Mouse (Mus musculus) hindbrain, embryonic 12.5 days (tissue): ENCODE measurements around the gene Wee1. TPM values are rescaled to one million over a fixed set of nuclear protein-coding genes. Genes with fewer than 3 reads are reported as not detected.

ENCODE experiments used
- ATAC-seq: fragments of 200-750 bp; cut with Nextera tagmentation; 2 replicates; pipeline ENCODE4 v1.8.0; 2017; ENCODE audit warnings: moderate TSS enrichment; ENCODE audit not compliant: low FRiP score
- H3K27ac ChIP-seq: fragments of 300-500 bp; sonication (generic); 2 replicates; pipeline ENCODE4 v1.5.1; 2016; ENCODE audit warnings: mild to moderate bottlenecking
- H3K27me3 ChIP-seq: fragments of 300-500 bp; sonication (generic); 2 replicates; pipeline ENCODE4 v1.6.1; 2016; ENCODE audit warnings: mild to moderate bottlenecking
- H3K36me3 ChIP-seq: fragments of 300-500 bp; sonication (generic); 2 replicates; pipeline ENCODE4 v1.6.1; 2016; ENCODE audit warnings: mild to moderate bottlenecking
- H3K4me1 ChIP-seq: fragments of 300-500 bp; sonication (generic); 2 replicates; pipeline ENCODE4 v1.6.1; 2016
- H3K4me2 ChIP-seq: fragments of 300-500 bp; sonication (generic); replicated peaks from 2 replicates; pipeline ENCODE4 v1.6.1; 2016; ENCODE audit warnings: mild to moderate bottlenecking
- H3K4me3 ChIP-seq: fragments of 300-500 bp; sonication (generic); 2 replicates; pipeline ENCODE4 v1.5.1; 2016; ENCODE audit warnings: mild to moderate bottlenecking
- H3K9ac ChIP-seq: fragments of 300-500 bp; sonication (generic); 2 replicates; pipeline ENCODE4 v1.6.1; 2016; ENCODE audit warnings: mild to moderate bottlenecking, moderate library complexity
- H3K9me3 ChIP-seq: fragments of 300-500 bp; sonication (generic); replicated peaks from 2 replicates; pipeline ENCODE4 v1.6.1; 2016; ENCODE audit warnings: mild to moderate bottlenecking
- WGBS: fragments of 180-500 bp; shearing (Covaris S2); methylation state at CpG from one replicate; pipeline ENCODE4 v1.1.7; 2016; 5-methylcytosine and 5-hydroxymethylcytosine counted together
- polyA plus RNA-seq: library from polyadenylated mRNA; unstranded; fragments of >200 nt; fragmentation: Nextera tagmentation; extraction: Ambion mirVana; gene quantifications from 2 replicates; pipeline ENCODE4 v1.2.1, GENCODE M21; 2016

Gene Wee1
- polyA plus RNA-seq, result 26.3 and 27.1 TPM in 2 replicates

GRCm38 (mm10) chr7:110121516-110122288 lies at the start of gene Wee1:
Wee1 (plus strand) TSS chr7:110122046.
- no peaks in the 10 kb centered on the region for H3K9me3 ChIP-seq
- H3K9ac ChIP-seq, result peak within 1 kb of the TSS; percentile 82
- ATAC-seq, result peak; percentile 98
- no peaks in the 10 kb centered on the region for H3K36me3 ChIP-seq
- peak within 1 kb of the TSS; percentile 58 for H3K4me2 ChIP-seq
- H3K27ac ChIP-seq, result peak within 1 kb of the TSS; percentile 83
- H3K27me3 ChIP-seq, result no peaks in the 10 kb centered on the region
- peak within 1 kb of the TSS; percentile 88 for H3K4me3 ChIP-seq
- under 1% methylated on average over 80 of the region's 81 CpGs for WGBS
- H3K4me1 ChIP-seq, result peaks cover 12% of the 10 kb centered on the region; the same call in 1 of the 2 replicates

GRCm38 (mm10) chr7:110078168-110078567 lies 43.7 kb upstream of the Wee1 start:
- Histone ChIP-seq H3K4me3 (no peak overlapping the region), H3K36me3 (peaks cover 91% of the 10 kb centered on the region), H3K27ac (no peak overlapping the region), H3K9ac (no peak overlapping the region), H3K9me3 (no peaks in the 10 kb centered on the region), H3K4me2 (no peak overlapping the region), H3K27me3 (no peaks in the 10 kb centered on the region), H3K4me1 (no peaks in the 10 kb centered on the region)
- WGBS, result 93% methylated on average over 5 of the region's 5 CpGs
- ATAC-seq, result no peak

GRCm38 (mm10) chr7:110083386-110084165 lies 38.3 kb upstream of the Wee1 start:
- Histone ChIP-seq H3K36me3 (peaks cover 95% of the 10 kb centered on the region), H3K9ac (no peak overlapping the region), H3K4me2 (no peak overlapping the region), H3K27ac (peak overlapping the region; percentile 30; the same call in 1 of the 2 replicates), H3K9me3 (no peaks in the 10 kb centered on the region), H3K4me1 (no peaks in the 10 kb centered on the region), H3K4me3 (no peak overlapping the region), H3K27me3 (no peaks in the 10 kb centered on the region)
- 67% methylated on average over 13 of the region's 13 CpGs for WGBS
- no peak for ATAC-seq

- Histone ChIP-seq H3K4me1 (no peaks in the 10 kb centered on the region), H3K4me2 (no peak overlapping the region), H3K36me3 (peaks cover 92% of the 10 kb centered on the region), H3K9ac (no peak overlapping the region), H3K27me3 (no peaks in the 10 kb centered on the region), H3K9me3 (no peaks in the 10 kb centered on the region), H3K27ac (no peak overlapping the region), H3K4me3 (no peak overlapping the region)
- no peak for ATAC-seq
Observed at GRCm38 (mm10) chr7:110085217-110085616, 36.6 kb upstream of the Wee1 start.

- ATAC-seq, result no peak
- Histone ChIP-seq H3K9ac (no peak overlapping the region), H3K27ac (no peak overlapping the region), H3K4me2 (no peak overlapping the region), H3K9me3 (no peaks in the 10 kb centered on the region), H3K4me1 (no peaks in the 10 kb centered on the region), H3K36me3 (peaks cover 81% of the 10 kb centered on the region), H3K4me3 (no peak overlapping the region), H3K27me3 (no peaks in the 10 kb centered on the region)
- 88% methylated on average over 4 of the region's 4 CpGs for WGBS
Observed at GRCm38 (mm10) chr7:110087914-110088313, 33.9 kb upstream of the Wee1 start.

GRCm38 (mm10) chr7:110091670-110092069 lies 30.2 kb upstream of the Wee1 start:
- Histone ChIP-seq H3K9ac (no peak overlapping the region), H3K27me3 (no peaks in the 10 kb centered on the region), H3K4me2 (no peak overlapping the region), H3K4me3 (no peak overlapping the region), H3K27ac (no peak overlapping the region), H3K36me3 (peaks cover 80% of the 10 kb centered on the region), H3K9me3 (no peaks in the 10 kb centered on the region), H3K4me1 (no peaks in the 10 kb centered on the region)
- 60% methylated on average over 7 of the region's 7 CpGs for WGBS
- no peak for ATAC-seq

GRCm38 (mm10) chr7:110096332-110096731 lies 25.5 kb upstream of the Wee1 start:
- 93% methylated on average over 4 of the region's 4 CpGs for WGBS
- no peaks in the 10 kb centered on the region for H3K4me1 ChIP-seq

GRCm38 (mm10) chr7:110097106-110097793 lies 24.6 kb upstream of the Wee1 start:
- Histone ChIP-seq H3K36me3 (peaks cover 52% of the 10 kb centered on the region), H3K4me2 (no peak overlapping the region), H3K4me1 (no peaks in the 10 kb centered on the region), H3K9me3 (no peaks in the 10 kb centered on the region), H3K27me3 (no peaks in the 10 kb centered on the region), H3K4me3 (no peak overlapping the region), H3K27ac (no peak overlapping the region), H3K9ac (no peak overlapping the region)
- ATAC-seq, result no peak
- WGBS, result 46% methylated on average over 7 of the region's 7 CpGs

More at GRCm38 (mm10) chr7:110096332-110096731, 25.5 kb upstream of the Wee1 start:
- Histone ChIP-seq H3K36me3 (peaks cover 61% of the 10 kb centered on the region), H3K9me3 (no peaks in the 10 kb centered on the region), H3K27ac (no peak overlapping the region), H3K27me3 (no peaks in the 10 kb centered on the region), H3K4me2 (no peak overlapping the region), H3K9ac (no peak overlapping the region), H3K4me3 (no peak overlapping the region)
- ATAC-seq, result no peak

- WGBS, result 58% methylated on average over 6 of the region's 6 CpGs
- Histone ChIP-seq H3K4me1 (no peaks in the 10 kb centered on the region), H3K4me3 (no peak overlapping the region), H3K36me3 (peaks cover 20% of the 10 kb centered on the region), H3K27ac (no peak overlapping the region), H3K9me3 (no peaks in the 10 kb centered on the region), H3K9ac (no peak overlapping the region), H3K27me3 (no peaks in the 10 kb centered on the region), H3K4me2 (no peak overlapping the region)
- no peak for ATAC-seq
Observed at GRCm38 (mm10) chr7:110100854-110101253, 21.0 kb upstream of the Wee1 start.

GRCm38 (mm10) chr7:110101266-110101665 lies 20.6 kb upstream of the Wee1 start:
- H3K9ac ChIP-seq, result no peak overlapping the region
- H3K27me3 ChIP-seq, result no peaks in the 10 kb centered on the region
- H3K36me3 ChIP-seq, result peaks cover 16% of the 10 kb centered on the region
- H3K4me2 ChIP-seq, result no peak overlapping the region
- no peaks in the 10 kb centered on the region for H3K4me1 ChIP-seq
- H3K27ac ChIP-seq, result no peak overlapping the region
- H3K4me3 ChIP-seq, result no peak overlapping the region
- no peaks in the 10 kb centered on the region for H3K9me3 ChIP-seq
- WGBS, result 83% methylated on average over 5 of the region's 5 CpGs
- no peak for ATAC-seq

- WGBS, result 79% methylated on average over 5 of the region's 5 CpGs
- no peak for ATAC-seq
- H3K4me2 ChIP-seq, result no peak overlapping the region
Observed at GRCm38 (mm10) chr7:110105041-110105440, 16.8 kb upstream of the Wee1 start.

GRCm38 (mm10) chr7:110106633-110107032 lies 15.2 kb upstream of the Wee1 start:
- H3K4me3 ChIP-seq, result no peak overlapping the region
- H3K36me3 ChIP-seq, result no peaks in the 10 kb centered on the region
- H3K9me3 ChIP-seq, result no peaks in the 10 kb centered on the region
- no peak for ATAC-seq
- no peaks in the 10 kb centered on the region for H3K27me3 ChIP-seq
- H3K27ac ChIP-seq, result no peak overlapping the region
- no peak overlapping the region for H3K4me2 ChIP-seq
- 83% methylated on average over 3 of the region's 3 CpGs for WGBS
- H3K4me1 ChIP-seq, result peaks cover 10% of the 10 kb centered on the region
- no peak overlapping the region for H3K9ac ChIP-seq

More at GRCm38 (mm10) chr7:110105041-110105440, 16.8 kb upstream of the Wee1 start:
- H3K27me3 ChIP-seq, result no peaks in the 10 kb centered on the region
- H3K27ac ChIP-seq, result no peak overlapping the region
- H3K36me3 ChIP-seq, result no peaks in the 10 kb centered on the region
- no peak overlapping the region for H3K9ac ChIP-seq
- peaks cover 10% of the 10 kb centered on the region for H3K4me1 ChIP-seq
- no peak overlapping the region for H3K4me3 ChIP-seq
- no peaks in the 10 kb centered on the region for H3K9me3 ChIP-seq
